Mouse (Mus musculus): ENCODE measurements around the gene Ociad2. TPM values are rescaled to one million over a fixed set of nuclear protein-coding genes. Genes with fewer than 3 reads are reported as not detected.

Gene Ociad2
- polyA plus RNA-seq, 1 experiment from 2014 or later = 27.3 TPM

Other genes starting within 250 kb of the Ociad2 start
- 45.2 and 47.5 TPM in 2 replicates for gene Fryl, start 84.4 kb downstream of the Ociad2 start, polyA plus RNA-seq (2015; fragmentation: Nextera tagmentation; extraction: Ambion mirVana)
- 320 and 321 TPM in 2 replicates for gene Ociad1, start 48.2 kb downstream of the Ociad2 start, polyA plus RNA-seq (2015; fragmentation: Nextera tagmentation; extraction: Ambion mirVana)
- gene Cwh43, start 65.0 kb upstream of the Ociad2 start, polyA plus RNA-seq (2015; fragmentation: Nextera tagmentation; extraction: Ambion mirVana) = 0.28 and 0.59 TPM in 2 replicates
- gene Dcun1d4, start 140.0 kb upstream of the Ociad2 start, polyA plus RNA-seq (2015; fragmentation: Nextera tagmentation; extraction: Ambion mirVana) = 46.7 and 52.2 TPM in 2 replicates

Measured in midbrain, embryonic 15.5 days (tissue).